Mouse (Mus musculus): ENCODE data around the gene Abhd14b.

- no peak for TF ChIP-seq CTCF (IDR thresholded peaks at IDR 0.05; ENCODE audit: low read depth, low read length)
- no peak for TF ChIP-seq POLR2A (IDR thresholded peaks at IDR 0.05; ENCODE audit: borderline replicate concordance, low read depth, low read length)
Observed at GRCm38 (mm10) chr9:106465571-106466200, 18.4 kb downstream of the Abhd14b start, which contains the start of gene Gpr62.

All from bone marrow macrophage, adult 2 months (primary cell).